Mouse (Mus musculus) bone marrow macrophage, adult 2 months (primary cell): Measurements from ENCODE around the gene Yif1b.

Experiments
- CTCF ChIP-seq: IDR thresholded peaks from 2 replicates; pipeline ENCODE4 v1.5.1; 2012; ENCODE audit warnings: low read depth, mild to moderate bottlenecking, low read length, moderate library complexity
- POLR2A ChIP-seq: IDR thresholded peaks from 2 replicates; pipeline ENCODE4 v1.6.1; 2012; ENCODE audit warnings: mild to moderate bottlenecking, low read depth, low read length, borderline replicate concordance

- TF ChIP-seq POLR2A = no peak
- no peak for TF ChIP-seq CTCF
Observed at GRCm38 (mm10) chr7:29271687-29272465, 33.7 kb downstream of the Yif1b start.
